Mouse (Mus musculus) liver (tissue): ENCODE data around the gene Cfhr2.
"Not testable (repeated sequence)": the region's sequence is repeated elsewhere in the genome, so short reads cannot be mapped to it uniquely, and the experiment has no call there.

Source experiments
- DNase-seq: peaks from one replicate; pipeline ENCODE4 v3.0.0-alpha.2; 2020; ENCODE audit warnings: mixed read lengths

The Cfhr2 gene

DNA sequence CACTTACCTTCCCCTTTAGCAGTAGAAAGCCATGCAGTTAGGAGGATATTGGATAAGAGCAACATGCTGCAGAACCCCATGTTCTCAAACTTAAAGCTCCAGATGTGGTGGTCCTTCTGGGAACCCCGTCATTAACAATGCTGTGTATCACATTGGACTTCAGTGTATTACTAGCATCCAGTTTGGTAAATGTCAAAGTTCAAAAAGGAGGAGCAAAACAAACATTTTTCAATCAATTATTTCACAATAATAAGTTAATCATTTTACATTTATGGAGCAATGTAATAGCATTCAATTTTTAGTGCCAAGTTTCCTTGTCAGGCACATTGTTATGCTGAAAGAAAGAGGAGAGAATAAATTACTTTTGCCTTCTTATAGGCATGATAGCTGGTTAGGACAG is at the start of gene Cfhr2:
TSS of gene Cfhr2 (minus strand) at position 155 of the 400 bp plus-strand sequence.
- no peak for DNase-seq

GRCm38 (mm10) chr1:139863751-139864150 is 5.2 kb upstream of the Cfhr2 start:
- no peak for DNase-seq

GRCm38 (mm10) chr1:139860176-139860575 is 1.7 kb upstream of the Cfhr2 start:
- no peak for DNase-seq

- DNase-seq, result no peak
Measured at GRCm38 (mm10) chr1:139839699-139840098, 18.8 kb downstream of the Cfhr2 start.

DNA sequence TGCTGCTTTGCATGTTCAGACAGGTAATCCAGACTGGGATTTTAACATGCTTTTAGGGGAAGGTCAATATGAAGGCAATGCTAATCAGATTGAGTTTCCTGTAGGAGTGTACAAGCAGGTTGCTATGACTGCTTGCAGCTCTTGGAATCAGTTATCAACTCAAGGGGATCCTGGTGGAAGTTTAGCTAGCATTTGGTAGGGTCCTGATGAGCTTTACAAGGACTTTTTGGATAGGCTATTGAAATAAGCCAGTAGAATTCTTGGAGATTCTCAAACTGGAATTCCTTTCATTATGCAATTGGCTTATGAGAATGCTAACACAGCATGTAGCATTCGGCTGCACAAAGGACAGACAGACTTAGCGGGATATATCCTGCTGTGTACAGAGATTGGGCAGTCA is 19.2 kb downstream of the Cfhr2 start:
- no peak for DNase-seq

DNA sequence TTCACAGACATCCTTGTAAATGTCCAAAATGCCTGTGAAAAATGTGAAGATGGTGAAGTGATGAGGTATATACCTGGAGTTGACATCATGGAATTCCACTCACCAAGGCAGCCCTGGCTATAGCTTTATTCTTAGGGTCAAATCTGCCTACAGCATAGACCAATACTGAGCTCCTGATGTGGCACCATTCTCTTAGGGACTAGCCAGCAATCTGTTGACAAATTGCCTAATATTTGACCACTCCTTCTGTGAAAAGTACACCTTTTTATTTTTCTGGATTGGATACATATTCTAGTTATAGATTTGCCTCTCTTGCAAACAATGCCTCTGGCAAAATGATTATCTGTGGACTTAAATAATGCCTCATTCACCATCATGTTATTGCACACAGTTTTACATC is 49.9 kb downstream of the Cfhr2 start:
- no peak for DNase-seq

DNA sequence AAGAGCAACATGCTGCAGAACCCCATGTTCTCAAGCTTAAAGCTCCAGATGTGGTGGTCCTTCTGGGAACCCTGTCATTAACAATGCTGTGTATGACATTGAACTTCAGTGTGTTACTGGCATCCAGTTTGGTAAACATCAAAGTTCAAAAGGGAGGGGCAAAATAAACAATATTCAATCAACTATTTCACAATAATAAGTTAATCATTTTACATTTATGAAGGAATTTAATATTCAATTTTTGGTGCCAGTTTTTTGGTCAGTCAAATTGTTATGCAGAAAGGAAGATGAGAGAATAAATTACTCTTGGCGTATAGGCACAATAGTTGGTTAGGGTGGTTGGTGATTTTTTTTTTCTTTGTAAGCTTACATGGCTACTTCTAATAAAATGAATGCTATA is 77.4 kb downstream of the Cfhr2 start, which contains the start of gene Gm4788:
TSS of gene Gm4788 (minus strand) at position 101 of the 400 bp plus-strand sequence.
- no peak for DNase-seq

DNA sequence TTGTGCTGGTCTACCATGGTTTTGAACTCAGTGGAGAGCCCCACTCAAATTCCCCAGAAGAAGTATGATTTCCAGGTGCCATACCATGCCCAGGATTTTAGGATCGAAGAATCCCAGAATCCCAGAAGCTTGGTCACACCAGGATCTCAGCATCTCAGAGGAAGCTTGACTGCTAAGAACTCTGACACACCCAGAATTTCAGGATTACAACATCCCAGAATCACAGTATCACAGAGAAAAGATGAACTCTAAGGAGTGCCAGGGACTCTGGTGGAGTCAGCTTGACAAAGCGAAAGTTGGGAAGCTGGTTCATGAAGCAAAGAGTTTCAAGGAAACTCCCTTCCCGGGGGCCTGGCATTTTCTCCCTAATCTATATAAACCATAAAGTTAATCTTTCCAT is 88.6 kb downstream of the Cfhr2 start:
- not testable (repeated sequence) for DNase-seq
